Mouse (Mus musculus): Measurements from ENCODE around the gene Lima1.
A peak's percentile ranks its signal among the peaks of the same experiment; 100 is the strongest.
"Not testable (repeated sequence)": the region's sequence is repeated elsewhere in the genome, so short reads cannot be mapped to it uniquely, and the experiment has no call there.

Lima1 gene

GRCm38 (mm10) chr15:99837561-99837960 lies 37.7 kb downstream of the Lima1 start:
- DNase-seq (ENCODE audit: extremely low read depth, low read depth, low spot score) = no peak

GRCm38 (mm10) chr15:99835191-99835590 lies 40.1 kb downstream of the Lima1 start:
- DNase-seq (ENCODE audit: extremely low read depth, low read depth, low spot score) = no peak

- no peak for DNase-seq (ENCODE audit: extremely low read depth, low read depth, low spot score)
Measured at GRCm38 (mm10) chr15:99834681-99835080, 40.6 kb downstream of the Lima1 start.

- DNase-seq (ENCODE audit: extremely low read depth, low read depth, low spot score) = peak; percentile 55
Measured at GRCm38 (mm10) chr15:99833648-99834454, 41.4 kb downstream of the Lima1 start.

- no peak for DNase-seq (ENCODE audit: extremely low read depth, low read depth, low spot score)
Measured at GRCm38 (mm10) chr15:99831535-99831934, 43.7 kb downstream of the Lima1 start.

- no peak for DNase-seq (ENCODE audit: extremely low read depth, low read depth, low spot score)
Measured at GRCm38 (mm10) chr15:99828061-99828460, 47.2 kb downstream of the Lima1 start.

- DNase-seq (ENCODE audit: extremely low read depth, low read depth, low spot score) = no peak
Measured at GRCm38 (mm10) chr15:99826210-99826888, 48.9 kb downstream of the Lima1 start.

- DNase-seq (ENCODE audit: extremely low read depth, low read depth, low spot score) = no peak
Measured at GRCm38 (mm10) chr15:99825211-99825610, 50.0 kb downstream of the Lima1 start.

GRCm38 (mm10) chr15:99823322-99823898 lies 51.8 kb downstream of the Lima1 start:
- DNase-seq (ENCODE audit: extremely low read depth, low read depth, low spot score) = no peak

- not testable (repeated sequence) for DNase-seq (ENCODE audit: extremely low read depth, low read depth, low spot score)
Measured at GRCm38 (mm10) chr15:99822501-99822900, 52.8 kb downstream of the Lima1 start.

- no peak for DNase-seq (ENCODE audit: extremely low read depth, low read depth, low spot score)
Measured at GRCm38 (mm10) chr15:99819621-99820279, 55.5 kb downstream of the Lima1 start.

- no peak for DNase-seq (ENCODE audit: extremely low read depth, low read depth, low spot score)
Measured at GRCm38 (mm10) chr15:99819109-99819440, 56.2 kb downstream of the Lima1 start.

GRCm38 (mm10) chr15:99818321-99819108 lies 56.7 kb downstream of the Lima1 start:
- DNase-seq (ENCODE audit: extremely low read depth, low read depth, low spot score) = no peak

GRCm38 (mm10) chr15:99817343-99818235 lies 57.7 kb downstream of the Lima1 start:
- DNase-seq (ENCODE audit: extremely low read depth, low read depth, low spot score) = no peak

GRCm38 (mm10) chr15:99815999-99816398 lies 59.3 kb downstream of the Lima1 start:
- DNase-seq (ENCODE audit: extremely low read depth, low read depth, low spot score) = no peak

GRCm38 (mm10) chr15:99814554-99815260 lies 60.5 kb downstream of the Lima1 start:
- no peak for DNase-seq (ENCODE audit: extremely low read depth, low read depth, low spot score)

GRCm38 (mm10) chr15:99813639-99814038 lies 61.6 kb downstream of the Lima1 start:
- DNase-seq (ENCODE audit: extremely low read depth, low read depth, low spot score) = no peak

GRCm38 (mm10) chr15:99812097-99812496 lies 63.2 kb downstream of the Lima1 start:
- DNase-seq (ENCODE audit: extremely low read depth, low read depth, low spot score) = no peak

All from fat pad, adult 2 months (tissue).